Mouse (Mus musculus) heart, adult 2 months (tissue): ENCODE data around the gene Sema6c. TPM values are rescaled to one million over a fixed set of nuclear protein-coding genes. Genes with fewer than 3 reads are reported as not detected.

Experiments
- DNase-seq, 2 experiments: peaks; one replicate each; pipeline ENCODE4 v3.0.0; 2021
- H3K27ac ChIP-seq: fragments of 200-600 bp; 2 replicates; pipeline ENCODE4 v1.8.1; 2022
- H3K27me3 ChIP-seq: fragments of 200-500 bp; 2 replicates; pipeline ENCODE4 v1.6.1; 2012; ENCODE audit warnings: mild to moderate bottlenecking, low read length, inconsistent platforms, mixed read lengths; ENCODE audit not compliant: control insufficient read depth, insufficient read depth
- H3K36me3 ChIP-seq: fragments of 200-500 bp; 2 replicates; pipeline ENCODE4 v1.6.1; 2012; ENCODE audit warnings: low read length, inconsistent platforms; ENCODE audit not compliant: control insufficient read depth, insufficient read depth
- H3K4me1 ChIP-seq: fragments of 200-500 bp; 2 replicates; pipeline ENCODE4 v1.6.1; 2011; ENCODE audit warnings: low read length; ENCODE audit not compliant: control insufficient read depth, insufficient read depth
- H3K4me3 ChIP-seq: fragments of 200-600 bp; 2 replicates; pipeline ENCODE4 v1.8.1; 2022
- H3K79me2 ChIP-seq: fragments of 200-500 bp; replicated peaks from 2 replicates; pipeline ENCODE4 v1.6.1; 2012; ENCODE audit warnings: mild to moderate bottlenecking, inconsistent platforms, low read length, moderate library complexity, mixed read lengths; ENCODE audit not compliant: control insufficient read depth, insufficient read depth
- H3K9ac ChIP-seq: fragments of 200-500 bp; 2 replicates; pipeline ENCODE4 v1.6.1; 2012; ENCODE audit warnings: low read depth, mild to moderate bottlenecking, control low read depth, inconsistent platforms, low read length, mixed read lengths
- CTCF ChIP-seq: fragments of 200-600 bp; IDR thresholded peaks from 2 replicates; pipeline ENCODE4 v1.8.1; 2022; ENCODE audit warnings: antibody characterized with exemption, mild to moderate bottlenecking, moderate library complexity
- EP300 ChIP-seq: fragments of 200-500 bp; IDR thresholded peaks from 2 replicates; pipeline ENCODE4 v1.6.1; 2011; ENCODE audit warnings: low read depth, low read length, control low read depth; ENCODE audit not compliant: insufficient read depth
- POLR2A ChIP-seq: fragments of 200-500 bp; IDR thresholded peaks from 2 replicates; pipeline ENCODE4 v1.6.1; 2011; ENCODE audit warnings: mild to moderate bottlenecking, low read depth, low read length, control low read depth; ENCODE audit not compliant: insufficient read depth
- WGBS: fragments of 180-500 bp; shearing (Covaris S2); methylation state at CpG from one replicate; pipeline ENCODE4 v1.1.7; 2018; 5-methylcytosine and 5-hydroxymethylcytosine counted together
- intact Hi-C: fragments of 180-260 bp; cut with DNase I; formaldehyde crosslinking; loops from one replicate; pipeline ENCODE4 v1.15.1; 2025
- polyA plus RNA-seq: library from polyadenylated mRNA; depleted of rRNA; stranded (reverse); fragments of >200 nt; gene quantifications from 2 replicates; pipeline ENCODE4 v1.2.3, GENCODE M21; 2012
- total RNA-seq, 2 experiments: library from RNA; stranded (reverse); gene quantifications; 2 replicates each; pipeline ENCODE4 v1.2.3; 2021

The Sema6c gene
- total and polyA plus RNA-seq, 3 experiments, result 3.8 to 16.9 (median 3.9) TPM

DNA sequence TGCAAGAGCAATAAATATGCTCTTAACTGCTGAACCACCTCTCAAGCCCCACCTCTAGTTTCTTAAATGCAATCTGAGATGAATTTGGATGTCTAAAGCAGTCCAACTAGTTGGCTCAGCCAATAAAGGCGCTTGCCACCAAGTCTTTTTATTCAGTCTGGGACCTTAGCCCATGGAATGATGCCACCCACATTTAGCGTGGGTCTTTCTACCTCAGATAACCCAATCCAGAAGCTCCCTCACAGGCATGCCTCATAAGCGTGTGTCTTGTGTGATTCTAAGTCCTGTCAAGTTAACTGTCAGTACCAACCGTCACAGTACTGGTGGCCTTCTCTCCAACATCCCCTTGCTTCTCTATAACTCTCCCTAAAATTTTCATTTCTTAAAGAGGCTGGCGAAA lies 18.7 kb downstream of the Sema6c start:
- Histone ChIP-seq H3K9ac (no peak overlapping the region), H3K4me3 (no peak overlapping the region), H3K79me2 (no peaks in the 10 kb centered on the region), H3K36me3 (no peaks in the 10 kb centered on the region), H3K27ac (no peak overlapping the region), H3K27me3 (no peaks in the 10 kb centered on the region), H3K4me1 (no peaks in the 10 kb centered on the region)
- intact Hi-C loops, result no loop called here
- no peak for DNase-seq
- WGBS, result 83% methylated on average over 5 of the region's 5 CpGs
- TF ChIP-seq EP300 (no peak), POLR2A (no peak), CTCF (no peak)

DNA sequence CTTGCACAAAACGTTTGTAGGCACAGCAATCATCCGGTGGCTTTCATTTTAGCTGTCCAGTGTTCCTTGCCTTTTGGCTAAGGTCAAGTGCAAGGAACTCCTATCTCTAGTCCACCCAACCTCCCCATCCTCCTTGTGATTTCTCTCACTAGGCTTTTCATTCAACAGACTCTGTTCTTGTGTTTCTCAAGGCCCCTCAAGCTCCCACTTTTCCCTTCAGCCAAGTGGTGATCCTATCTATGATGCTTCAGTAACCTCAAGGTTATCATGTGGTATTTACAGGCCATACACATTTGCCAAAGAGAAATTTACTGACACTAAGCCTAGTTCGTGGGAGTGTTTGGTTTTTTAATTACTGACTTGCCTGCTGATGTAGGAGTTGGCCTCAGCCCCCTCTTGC lies 19.6 kb downstream of the Sema6c start:
- intact Hi-C loops, result no loop called here
- no peak for TF ChIP-seq POLR2A
- no peak for TF ChIP-seq CTCF
- no peak for TF ChIP-seq EP300
- WGBS, result 62% methylated on average over 3 of the region's 3 CpGs

DNA sequence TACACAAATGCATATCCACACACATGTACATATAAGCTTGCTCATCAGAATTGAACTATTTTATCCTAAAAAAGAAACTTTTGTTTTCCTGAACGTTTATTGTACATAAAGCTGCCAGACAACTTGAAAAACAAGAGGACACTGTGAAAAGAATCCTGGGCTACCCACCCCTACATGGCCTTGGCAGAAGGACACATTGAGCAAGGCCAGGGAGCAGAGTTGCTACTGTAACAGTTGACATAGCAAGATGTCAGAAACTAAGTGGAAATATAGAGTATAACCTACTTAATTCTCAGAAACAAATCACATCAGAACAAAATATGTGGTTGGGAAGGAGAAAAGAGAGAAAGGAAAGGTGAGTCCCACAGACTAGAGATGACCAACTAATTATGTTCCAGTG lies 21.6 kb downstream of the Sema6c start:
- no peaks in the 10 kb centered on the region for H3K79me2 ChIP-seq
- H3K4me3 ChIP-seq, result no peak overlapping the region
- H3K27ac ChIP-seq, result no peak overlapping the region
- 48% methylated on average over 1 of the region's 1 CpGs for WGBS
- H3K4me1 ChIP-seq, result no peaks in the 10 kb centered on the region
- no peaks in the 10 kb centered on the region for H3K27me3 ChIP-seq
- H3K9ac ChIP-seq, result no peak overlapping the region
- intact Hi-C loops, result no loop called here
- DNase-seq, result no peak
- TF ChIP-seq CTCF (no peak), EP300 (no peak), POLR2A (no peak)
- no peaks in the 10 kb centered on the region for H3K36me3 ChIP-seq

More for the DNA sequence above, 19.6 kb downstream of the Sema6c start:
- no peaks in the 10 kb centered on the region for H3K27me3 ChIP-seq
- H3K4me1 ChIP-seq, result no peaks in the 10 kb centered on the region
- H3K9ac ChIP-seq, result no peak overlapping the region
- no peak overlapping the region for H3K4me3 ChIP-seq
- no peaks in the 10 kb centered on the region for H3K79me2 ChIP-seq
- H3K27ac ChIP-seq, result no peak overlapping the region
- no peaks in the 10 kb centered on the region for H3K36me3 ChIP-seq
- DNase-seq, result no peak

DNA sequence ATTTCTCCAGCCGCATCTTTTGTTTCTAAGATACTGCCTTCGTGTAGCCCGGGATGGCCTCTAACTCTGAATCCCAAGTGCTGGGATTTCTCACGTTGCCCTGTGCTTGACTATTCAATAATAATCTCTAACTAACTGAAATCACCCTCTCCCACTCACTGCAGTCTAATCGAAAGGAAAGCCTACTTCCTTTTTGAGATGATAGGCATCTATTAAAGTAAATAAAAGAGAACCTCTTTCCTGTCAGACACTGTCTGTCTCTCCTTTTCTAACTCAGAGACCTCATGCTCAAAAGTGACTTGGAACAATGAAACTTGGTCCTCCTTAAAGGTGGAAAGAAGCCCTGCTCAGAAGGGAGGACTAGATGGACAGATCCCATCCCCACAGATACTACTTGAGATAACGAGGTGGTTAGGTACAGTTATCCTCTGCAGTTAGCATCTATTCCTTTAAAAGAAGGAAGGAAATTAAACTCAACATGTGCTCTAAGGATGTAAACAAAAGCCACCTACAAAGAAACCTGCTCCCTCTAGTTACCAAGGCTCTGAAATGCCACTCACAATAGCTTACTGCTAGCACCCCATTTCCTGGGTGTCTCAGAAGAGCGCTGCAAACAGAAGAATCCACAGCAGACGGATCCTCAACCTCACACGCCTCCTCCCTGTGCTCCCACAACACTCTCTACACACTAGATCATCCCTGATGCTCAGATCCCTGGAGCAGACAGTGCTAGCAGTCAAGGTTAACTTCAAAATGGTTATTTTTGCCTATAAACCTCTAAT lies 24.7 kb downstream of the Sema6c start:
- no peak for DNase-seq
- H3K79me2 ChIP-seq, result no peaks in the 10 kb centered on the region
- no peak overlapping the region for H3K27ac ChIP-seq
- no peaks in the 10 kb centered on the region for H3K4me1 ChIP-seq
- intact Hi-C loops, result loop anchor here (5.0 kb wide), 1 partner anchor 38 kb away; no protein-coding TSS in a partner anchor
- 69% methylated on average over 9 of the region's 9 CpGs for WGBS
- H3K4me3 ChIP-seq, result no peak overlapping the region
- H3K36me3 ChIP-seq, result no peaks in the 10 kb centered on the region
- H3K27me3 ChIP-seq, result no peaks in the 10 kb centered on the region
- no peak for TF ChIP-seq EP300
- TF ChIP-seq CTCF, result no peak
- no peak for TF ChIP-seq POLR2A
- no peak overlapping the region for H3K9ac ChIP-seq

DNA sequence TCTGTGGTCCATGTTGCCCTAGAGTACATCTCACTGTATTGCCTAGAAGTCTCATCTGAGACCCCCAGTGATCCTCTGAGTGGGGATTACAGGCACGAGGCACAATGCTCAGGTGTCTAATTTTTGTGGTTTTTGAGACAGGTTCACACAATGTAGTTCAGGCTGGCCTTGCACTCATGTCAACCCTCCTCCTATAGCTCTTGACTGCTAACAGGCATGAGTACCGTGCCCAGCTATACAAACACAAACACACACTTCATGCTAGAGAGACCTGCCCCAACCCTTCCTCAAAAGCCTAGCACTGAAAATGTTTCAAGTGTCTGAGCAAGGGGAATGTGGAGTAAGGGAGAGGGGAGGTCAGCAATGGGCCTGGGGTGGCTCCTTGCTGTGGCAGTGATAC lies 25.8 kb downstream of the Sema6c start:
- intact Hi-C loops, result loop anchor here (5.0 kb wide), 1 partner anchor 39 kb away; no protein-coding TSS in a partner anchor
- Histone ChIP-seq H3K27me3 (no peaks in the 10 kb centered on the region), H3K4me3 (no peak overlapping the region), H3K36me3 (no peaks in the 10 kb centered on the region), H3K27ac (no peak overlapping the region), H3K79me2 (no peaks in the 10 kb centered on the region), H3K4me1 (no peaks in the 10 kb centered on the region), H3K9ac (no peak overlapping the region)
- WGBS, result 92% methylated on average over 2 of the region's 2 CpGs
- TF ChIP-seq CTCF (no peak), EP300 (no peak), POLR2A (no peak)
- DNase-seq, result no peak

DNA sequence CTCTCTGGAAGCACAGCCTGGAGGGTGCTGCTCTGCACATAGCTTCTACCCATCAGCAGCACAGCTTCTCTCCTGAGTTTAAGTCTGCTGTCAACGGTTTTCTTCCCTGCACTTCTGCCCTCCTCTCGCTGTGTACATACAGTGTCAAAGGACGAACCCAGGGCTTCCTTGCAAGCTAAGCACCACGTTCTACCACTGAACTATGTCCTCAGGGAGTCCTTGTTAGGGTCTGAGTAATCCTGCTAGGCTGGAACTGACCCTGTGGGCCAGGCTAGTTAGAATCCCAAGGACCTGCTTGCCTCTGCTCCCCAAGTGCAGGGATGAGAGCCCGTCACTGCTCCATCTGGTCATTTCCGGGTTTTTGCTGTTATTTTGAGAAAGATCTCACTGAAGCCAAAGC lies 26.6 kb downstream of the Sema6c start:
- no peak for DNase-seq
- no peak overlapping the region for H3K27ac ChIP-seq

More for the DNA sequence above, 26.6 kb downstream of the Sema6c start:
- intact Hi-C loops, result loop anchor here (5.0 kb wide), 1 partner anchor 40 kb away; no protein-coding TSS in a partner anchor
- Histone ChIP-seq H3K4me1 (no peaks in the 10 kb centered on the region), H3K36me3 (no peaks in the 10 kb centered on the region), H3K4me3 (no peak overlapping the region), H3K79me2 (no peaks in the 10 kb centered on the region), H3K9ac (no peak overlapping the region), H3K27me3 (no peaks in the 10 kb centered on the region)
- WGBS, result 90% methylated on average over 6 of the region's 6 CpGs
- TF ChIP-seq POLR2A (no peak), CTCF (no peak), EP300 (no peak)
